Mouse (Mus musculus) CD4-positive, CD25-positive, alpha-beta regulatory T cell, adult 2 months (primary cell): Measurements from ENCODE around the gene Lrrc25.

Experiments
- DNase-seq: peaks from one replicate; pipeline ENCODE4 v3.0.0-alpha.2; 2012; ENCODE audit warnings: low read depth, low spot score

Lrrc25 gene

GRCm38 (mm10) chr8:70616645-70617044 lies 690 bp downstream of the Lrrc25 start:
- DNase-seq: no peak

GRCm38 (mm10) chr8:70617985-70618384 lies 2.0 kb downstream of the Lrrc25 start:
- no peak for DNase-seq

GRCm38 (mm10) chr8:70618888-70619334 lies 3.0 kb downstream of the Lrrc25 start:
- DNase-seq: peak; percentile 66

- DNase-seq: no peak
Observed at GRCm38 (mm10) chr8:70622220-70622619, 6.3 kb downstream of the Lrrc25 start.

- peak; percentile 78 for DNase-seq
Observed at GRCm38 (mm10) chr8:70625104-70625503, 9.1 kb downstream of the Lrrc25 start.

GRCm38 (mm10) chr8:70627041-70627440 lies 11.1 kb downstream of the Lrrc25 start:
- DNase-seq: no peak

GRCm38 (mm10) chr8:70628986-70629490 lies 13.1 kb downstream of the Lrrc25 start:
- DNase-seq: no peak

GRCm38 (mm10) chr8:70629574-70630531 lies 13.9 kb downstream of the Lrrc25 start:
- peak; percentile 96 for DNase-seq

- peak; percentile 37 for DNase-seq
Observed at GRCm38 (mm10) chr8:70630532-70631381, 14.8 kb downstream of the Lrrc25 start.

GRCm38 (mm10) chr8:70631436-70631835 lies 15.5 kb downstream of the Lrrc25 start:
- no peak for DNase-seq

GRCm38 (mm10) chr8:70632346-70632892 lies 16.5 kb downstream of the Lrrc25 start, which contains the start of gene Gdf15:
TSS of gene Gdf15 (minus strand) at chr8:70632456.
- DNase-seq: no peak

- no peak for DNase-seq
Observed at GRCm38 (mm10) chr8:70634066-70634465, 18.1 kb downstream of the Lrrc25 start.

GRCm38 (mm10) chr8:70635527-70635926 lies 19.6 kb downstream of the Lrrc25 start:
- DNase-seq: no peak

GRCm38 (mm10) chr8:70636838-70637237 lies 20.9 kb downstream of the Lrrc25 start:
- DNase-seq: no peak

- DNase-seq: no peak
Observed at GRCm38 (mm10) chr8:70638752-70639151, 22.8 kb downstream of the Lrrc25 start.

- no peak for DNase-seq
Observed at GRCm38 (mm10) chr8:70643019-70643418, 27.1 kb downstream of the Lrrc25 start.

GRCm38 (mm10) chr8:70644065-70644464 lies 28.1 kb downstream of the Lrrc25 start:
- peak; percentile 63 for DNase-seq

GRCm38 (mm10) chr8:70645501-70646224 lies 29.7 kb downstream of the Lrrc25 start:
- DNase-seq: no peak

- no peak for DNase-seq
Observed at GRCm38 (mm10) chr8:70646369-70646768, 30.4 kb downstream of the Lrrc25 start.

GRCm38 (mm10) chr8:70646775-70647174 lies 30.8 kb downstream of the Lrrc25 start:
- no peak for DNase-seq
